Mouse (Mus musculus): ENCODE data around the gene Ntn5. TPM values are rescaled to one million over a fixed set of nuclear protein-coding genes. Genes with fewer than 3 reads are reported as not detected.

Ntn5 gene
- total and polyA plus RNA-seq, 2 experiments from 2014 or later = 0.80 to 0.94 TPM

DNA sequence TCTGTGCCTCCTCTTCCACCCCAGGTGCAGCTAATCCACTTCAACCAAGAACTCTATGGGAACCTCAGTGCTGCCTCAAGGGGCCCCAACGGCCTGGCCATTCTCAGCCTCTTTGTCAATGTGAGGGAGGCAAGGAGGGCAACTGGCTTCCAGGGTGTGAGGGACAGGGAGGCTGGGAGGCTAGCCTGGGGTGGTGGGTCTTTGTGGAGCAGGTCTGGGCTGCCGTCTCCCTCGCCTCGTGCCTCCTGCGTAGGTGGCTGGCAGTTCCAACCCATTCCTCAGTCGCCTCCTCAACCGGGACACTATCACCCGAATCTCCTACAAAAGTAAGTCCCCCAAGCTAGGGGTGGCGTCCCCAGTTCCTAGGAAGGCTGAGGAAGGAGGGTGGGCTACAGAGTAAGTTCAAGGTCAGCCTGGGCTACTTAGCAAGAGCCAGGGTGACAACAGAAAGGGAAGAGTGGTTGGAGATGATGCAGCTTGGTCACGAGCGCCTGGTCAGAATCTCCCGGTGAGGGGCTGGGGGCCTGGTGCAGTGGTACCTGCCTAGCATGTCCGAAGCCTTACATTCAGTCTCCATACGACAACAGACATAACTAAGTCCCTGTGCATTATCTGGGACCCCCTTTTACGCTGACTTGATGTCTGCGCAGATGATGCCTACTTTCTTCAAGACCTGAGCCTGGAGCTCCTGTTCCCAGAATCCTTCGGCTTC is 19.1 kb downstream of the Ntn5 start:
- H3K4me2 ChIP-seq (ENCODE audit: low read depth, low read length) = peak overlapping the region; percentile 90
- ATAC-seq (no peak), DNase-seq (ENCODE audit: low spot score) (no peak)
- no peaks in the 10 kb centered on the region for H3K27me3 ChIP-seq (ENCODE audit: insufficient read depth, low read length)
- WGBS = 89% methylated on average over 17 of the region's 17 CpGs
- no peak overlapping the region; the same call in 1 of the 2 replicates for H3K4me3 ChIP-seq (ENCODE audit: low read length)
- peak overlapping the region; percentile 55; the same call in 1 of the 2 replicates for H3K9ac ChIP-seq (replicated peaks; ENCODE audit: low read length)
- H3K27ac ChIP-seq = peak overlapping the region; percentile 93; the same call in 1 of the 2 replicates
- H3K9me3 ChIP-seq (ENCODE audit: low read length) = no peaks in the 10 kb centered on the region
- H3K36me3 ChIP-seq (ENCODE audit: insufficient read depth, low read length) = no peaks in the 10 kb centered on the region
- TF ChIP-seq CTCF (IDR thresholded peaks at IDR 0.05; ENCODE audit: low read depth) = no peak
- peaks cover 33% of the 10 kb centered on the region for H3K4me1 ChIP-seq (ENCODE audit: insufficient read depth, low read length)

DNA sequence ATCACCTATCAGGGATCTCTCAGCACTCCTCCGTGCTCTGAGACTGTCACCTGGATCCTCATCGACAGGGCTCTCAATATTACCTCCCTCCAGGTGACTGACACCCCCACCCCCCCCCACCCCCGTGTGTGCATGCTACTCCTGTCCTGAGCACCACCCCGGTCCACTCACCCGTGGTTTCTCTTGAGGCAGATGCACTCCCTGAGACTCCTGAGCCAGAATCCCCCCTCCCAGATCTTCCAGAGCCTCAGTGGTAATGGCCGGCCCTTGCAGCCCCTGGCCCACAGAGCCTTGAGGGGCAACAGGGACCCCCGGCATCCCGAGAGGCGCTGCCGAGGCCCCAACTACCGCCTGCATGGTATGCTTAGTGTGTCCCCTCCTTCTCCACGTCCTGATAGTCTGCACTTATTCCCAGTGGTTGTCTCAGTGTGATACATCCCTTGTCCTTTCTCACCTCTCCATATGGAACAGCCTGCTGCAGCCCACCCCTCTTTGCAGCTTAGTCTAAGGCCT is 19.8 kb downstream of the Ntn5 start:
- H3K27ac ChIP-seq = peak overlapping the region; percentile 93
- TF ChIP-seq CTCF (IDR thresholded peaks at IDR 0.05; ENCODE audit: low read depth) = no peak
- no peaks in the 10 kb centered on the region for H3K36me3 ChIP-seq (ENCODE audit: insufficient read depth, low read length)
- no peaks in the 10 kb centered on the region for H3K27me3 ChIP-seq (ENCODE audit: insufficient read depth, low read length)
- H3K4me3 ChIP-seq (ENCODE audit: low read length) = peak overlapping the region; percentile 49
- 41% methylated on average over 12 of the region's 12 CpGs for WGBS
- no peaks in the 10 kb centered on the region for H3K9me3 ChIP-seq (ENCODE audit: low read length)
- peak overlapping the region; percentile 90 for H3K4me2 ChIP-seq (ENCODE audit: low read depth, low read length)
- ATAC-seq = no peak
- no peak for DNase-seq (ENCODE audit: low spot score)
- peaks cover 39% of the 10 kb centered on the region for H3K4me1 ChIP-seq (ENCODE audit: insufficient read depth, low read length)
- peak overlapping the region; percentile 55 for H3K9ac ChIP-seq (replicated peaks; ENCODE audit: low read length)

- no peak for TF ChIP-seq CTCF (IDR thresholded peaks at IDR 0.05; ENCODE audit: low read depth)
- Histone ChIP-seq H3K4me3 (ENCODE audit: low read length) (peak overlapping the region; percentile 49), H3K27ac (peak overlapping the region; percentile 93), H3K9me3 (ENCODE audit: low read length) (no peaks in the 10 kb centered on the region), H3K36me3 (ENCODE audit: insufficient read depth, low read length) (no peaks in the 10 kb centered on the region), H3K27me3 (ENCODE audit: insufficient read depth, low read length) (no peaks in the 10 kb centered on the region), H3K9ac (replicated peaks; ENCODE audit: low read length) (peak overlapping the region; percentile 55), H3K4me1 (ENCODE audit: insufficient read depth, low read length) (peaks cover 45% of the 10 kb centered on the region), H3K4me2 (ENCODE audit: low read depth, low read length) (peak overlapping the region; percentile 90)
- DNase-seq (ENCODE audit: low spot score) = peak; percentile 92
- under 1% methylated on average over 13 of the region's 13 CpGs for WGBS
- ATAC-seq = peak; percentile 76
These were observed 20.3 kb downstream of the Ntn5 start for GRCm38 (mm10) chr7:45704046-45704559.

DNA sequence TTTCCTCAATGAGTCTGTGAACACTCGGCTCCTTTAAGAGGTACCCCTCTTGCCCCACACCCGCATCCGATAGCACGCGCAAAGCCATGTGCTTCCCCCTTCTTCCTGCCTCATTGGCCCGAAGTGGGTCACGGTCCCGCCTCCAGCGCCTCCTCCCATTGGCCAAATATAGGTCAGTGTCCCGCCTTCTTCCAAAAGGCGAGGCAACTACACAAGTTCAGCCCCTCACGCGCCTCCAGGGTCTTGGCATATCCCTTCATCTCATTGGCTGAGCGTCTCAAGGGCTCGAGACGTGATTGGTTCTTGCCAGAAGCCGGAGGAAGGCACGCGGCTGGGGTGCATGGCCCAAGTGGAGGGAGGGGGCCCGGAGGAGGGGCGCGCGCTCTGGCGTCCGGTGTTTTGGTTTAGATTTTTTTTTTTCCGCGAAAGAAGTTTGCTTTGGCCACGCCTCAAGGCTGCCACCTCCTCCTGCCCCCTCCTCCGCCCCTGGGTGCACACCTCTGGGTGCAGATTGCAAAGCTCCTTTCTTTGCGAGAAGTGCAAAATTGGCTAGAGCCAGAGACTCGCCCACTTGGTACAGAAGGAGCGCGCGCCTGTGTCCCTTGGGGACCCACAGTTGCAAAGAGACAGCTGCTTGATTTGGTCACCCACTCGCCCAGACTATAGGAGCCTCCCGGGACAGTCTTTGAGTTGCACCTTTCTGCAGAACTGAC is 21.1 kb downstream of the Ntn5 start, which contains the start of gene Dbp:
Gene Dbp (plus strand): TSS at position 359 of the 713 bp plus-strand sequence.
- H3K9ac ChIP-seq (replicated peaks; ENCODE audit: low read length) = peak within 1 kb of the TSS; percentile 63

GRCm38 (mm10) chr7:45705443-45705864 is 21.6 kb downstream of the Ntn5 start:
- ATAC-seq (no peak), DNase-seq (ENCODE audit: low spot score) (no peak)
- peak overlapping the region; percentile 63 for H3K9ac ChIP-seq (replicated peaks; ENCODE audit: low read length)
- peak overlapping the region; percentile 49 for H3K4me3 ChIP-seq (ENCODE audit: low read length)
- no peaks in the 10 kb centered on the region for H3K9me3 ChIP-seq (ENCODE audit: low read length)
- peak overlapping the region; percentile 90 for H3K4me2 ChIP-seq (ENCODE audit: low read depth, low read length)
- peaks cover under 1% of the 10 kb centered on the region; the same call in 1 of the 2 replicates for H3K36me3 ChIP-seq (ENCODE audit: insufficient read depth, low read length)
- no peak for TF ChIP-seq CTCF (IDR thresholded peaks at IDR 0.05; ENCODE audit: low read depth)
- peaks cover 48% of the 10 kb centered on the region for H3K4me1 ChIP-seq (ENCODE audit: insufficient read depth, low read length)
- H3K27me3 ChIP-seq (ENCODE audit: insufficient read depth, low read length) = no peaks in the 10 kb centered on the region
- WGBS = under 1% methylated on average over 21 of the region's 21 CpGs
- H3K27ac ChIP-seq = peak overlapping the region; percentile 82

More for the DNA sequence above, 21.1 kb downstream of the Ntn5 start, which contains the start of gene Dbp:
- Histone ChIP-seq H3K27me3 (ENCODE audit: insufficient read depth, low read length) (no peaks in the 10 kb centered on the region), H3K9me3 (ENCODE audit: low read length) (no peaks in the 10 kb centered on the region), H3K36me3 (ENCODE audit: insufficient read depth, low read length) (no peaks in the 10 kb centered on the region), H3K4me1 (ENCODE audit: insufficient read depth, low read length) (peaks cover 52% of the 10 kb centered on the region), H3K4me2 (ENCODE audit: low read depth, low read length) (peak within 1 kb of the TSS; percentile 90), H3K27ac (peak within 1 kb of the TSS; percentile 93), H3K4me3 (ENCODE audit: low read length) (peak within 1 kb of the TSS; percentile 49)
- peak; percentile 99 for DNase-seq (ENCODE audit: low spot score)
- no peak for TF ChIP-seq CTCF (IDR thresholded peaks at IDR 0.05; ENCODE audit: low read depth)
- peak; percentile 87 for ATAC-seq
- under 1% methylated on average over 36 of the region's 36 CpGs for WGBS

DNA sequence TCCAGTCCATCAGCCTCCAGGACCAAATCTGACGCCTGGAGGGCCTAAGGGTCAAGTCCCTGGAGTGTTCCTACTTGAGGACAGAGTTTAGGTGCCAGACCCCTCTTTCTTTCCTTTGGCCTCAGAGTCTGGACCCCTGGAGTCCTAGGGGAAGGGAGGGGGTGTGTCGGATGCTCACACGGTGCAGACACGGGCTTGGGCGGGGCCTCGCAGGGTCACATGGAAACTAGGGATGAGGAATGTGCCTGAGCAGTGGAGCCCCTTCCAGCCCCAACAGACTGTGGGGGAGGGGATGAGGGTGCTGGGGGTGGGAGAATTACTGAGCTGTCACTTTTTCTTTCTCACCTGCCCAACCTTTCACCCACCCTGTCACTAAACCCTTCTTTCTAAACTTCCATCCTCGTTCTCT is 22.1 kb downstream of the Ntn5 start:
- 0% methylated on average over 7 of the region's 7 CpGs for WGBS
- peaks cover 48% of the 10 kb centered on the region for H3K4me1 ChIP-seq (ENCODE audit: insufficient read depth, low read length)
- peak; percentile 39 for DNase-seq (ENCODE audit: low spot score)
- peak overlapping the region; percentile 82 for H3K27ac ChIP-seq
- peaks cover 4% of the 10 kb centered on the region for H3K36me3 ChIP-seq (ENCODE audit: insufficient read depth, low read length)
- no peaks in the 10 kb centered on the region for H3K27me3 ChIP-seq (ENCODE audit: insufficient read depth, low read length)
- H3K4me3 ChIP-seq (ENCODE audit: low read length) = peak overlapping the region; percentile 49
- no peak for TF ChIP-seq CTCF (IDR thresholded peaks at IDR 0.05; ENCODE audit: low read depth)
- peak overlapping the region; percentile 63; the same call in 1 of the 2 replicates for H3K9ac ChIP-seq (replicated peaks; ENCODE audit: low read length)
- H3K9me3 ChIP-seq (ENCODE audit: low read length) = no peaks in the 10 kb centered on the region
- ATAC-seq = no peak
- H3K4me2 ChIP-seq (ENCODE audit: low read depth, low read length) = peak overlapping the region; percentile 90

Data from hindbrain, postnatal 0 days (tissue).